Mouse (Mus musculus): ENCODE results near the gene Pdcd10.

The Pdcd10 gene

GRCm38 (mm10) chr3:75468154-75468553, 88.5 kb downstream of the Pdcd10 start:
- no peak for DNase-seq (ENCODE audit: low spot score)

Data from yolk sac, embryonic 10.5 days (tissue).